Mouse (Mus musculus): ENCODE results near the gene Prdm16. TPM values are rescaled to one million over a fixed set of nuclear protein-coding genes. Genes with fewer than 3 reads are reported as not detected.

Gene Prdm16
- total RNA-seq, 2 experiments from 2014 or later, result 0.85 to 7.7 TPM

- no peak for ATAC-seq (replicated peaks; ENCODE audit: low FRiP score, low TSS enrichment, poor library complexity, severe bottlenecking)
Observed at GRCm38 (mm10) chr4:154450441-154450840, 186.2 kb downstream of the Prdm16 start.

- no peak for ATAC-seq (replicated peaks; ENCODE audit: low FRiP score, low TSS enrichment, poor library complexity, severe bottlenecking)
Observed at GRCm38 (mm10) chr4:154450036-154450435, 186.6 kb downstream of the Prdm16 start.

- peak; percentile 73 for ATAC-seq (replicated peaks; ENCODE audit: low FRiP score, low TSS enrichment, poor library complexity, severe bottlenecking)
Observed at GRCm38 (mm10) chr4:154449343-154449742, 187.3 kb downstream of the Prdm16 start.

- no peak for ATAC-seq (replicated peaks; ENCODE audit: low FRiP score, low TSS enrichment, poor library complexity, severe bottlenecking)
Observed at GRCm38 (mm10) chr4:154445721-154446120, 191.0 kb downstream of the Prdm16 start.

DNA sequence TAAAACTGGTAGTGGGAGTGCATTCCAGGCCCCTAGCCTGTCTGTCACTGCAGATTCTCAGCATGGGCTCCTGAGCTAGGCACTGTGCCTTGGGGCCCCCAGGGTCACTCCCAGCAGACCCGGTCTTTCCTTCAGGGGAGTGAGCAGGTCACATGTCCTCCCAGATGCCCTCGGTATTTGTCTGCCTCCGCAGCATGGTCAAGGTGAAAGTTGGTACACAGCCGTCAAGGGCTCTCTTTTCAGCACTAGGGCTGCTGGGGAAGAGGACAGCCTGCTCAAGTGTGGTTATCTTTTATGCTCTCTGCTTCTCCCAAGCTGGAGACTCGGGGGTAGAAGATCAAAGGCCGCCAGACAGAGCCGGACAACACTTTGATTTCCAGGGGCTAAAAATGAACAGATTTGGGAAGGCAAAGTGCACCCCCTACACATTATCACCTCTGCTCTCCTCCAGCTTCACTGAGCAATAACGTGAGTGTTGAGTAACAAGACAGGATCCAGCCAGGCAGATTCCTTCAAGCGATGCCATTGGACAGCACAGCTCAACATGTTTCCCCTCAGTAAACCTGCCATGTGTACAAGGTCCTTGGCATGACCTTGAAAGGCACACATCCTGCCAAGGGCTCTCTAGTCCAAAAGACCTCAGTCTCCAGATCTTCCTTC, 193.9 kb downstream of the Prdm16 start:
- no peak for ATAC-seq (replicated peaks; ENCODE audit: low FRiP score, low TSS enrichment, poor library complexity, severe bottlenecking)

DNA sequence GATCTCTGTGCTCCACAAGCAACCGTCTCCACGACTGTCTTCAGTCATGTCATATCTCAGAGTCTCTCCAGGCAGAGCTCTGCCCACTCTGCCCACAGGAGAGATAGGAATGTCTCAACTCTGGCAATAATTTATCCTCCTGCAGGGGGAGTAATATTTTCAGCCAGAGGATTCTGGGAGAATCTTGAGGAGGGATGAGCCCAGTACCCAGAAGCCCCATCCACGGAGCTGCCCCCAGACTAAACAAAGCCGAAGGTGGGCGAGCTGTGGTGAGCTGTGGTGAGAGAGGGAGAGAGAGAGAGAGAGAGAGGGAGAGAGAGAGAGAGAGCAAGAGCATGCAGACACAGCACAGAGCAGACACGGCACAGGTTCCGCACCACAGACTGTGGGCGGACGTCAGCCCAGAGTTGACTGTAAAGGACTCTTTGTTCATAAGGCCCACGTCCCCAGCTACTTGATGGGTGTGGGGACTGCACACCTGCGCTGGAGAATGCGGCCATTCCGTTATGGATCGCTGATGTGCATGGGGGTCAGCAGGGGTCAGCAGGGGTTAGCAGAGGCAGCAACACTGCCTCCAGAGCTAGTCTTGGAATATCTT, 197.1 kb downstream of the Prdm16 start:
- no peak for ATAC-seq (replicated peaks; ENCODE audit: low FRiP score, low TSS enrichment, poor library complexity, severe bottlenecking)

- ATAC-seq (replicated peaks; ENCODE audit: low FRiP score, low TSS enrichment, poor library complexity, severe bottlenecking), result no peak
Observed at GRCm38 (mm10) chr4:154438610-154439009, 198.1 kb downstream of the Prdm16 start.

DNA sequence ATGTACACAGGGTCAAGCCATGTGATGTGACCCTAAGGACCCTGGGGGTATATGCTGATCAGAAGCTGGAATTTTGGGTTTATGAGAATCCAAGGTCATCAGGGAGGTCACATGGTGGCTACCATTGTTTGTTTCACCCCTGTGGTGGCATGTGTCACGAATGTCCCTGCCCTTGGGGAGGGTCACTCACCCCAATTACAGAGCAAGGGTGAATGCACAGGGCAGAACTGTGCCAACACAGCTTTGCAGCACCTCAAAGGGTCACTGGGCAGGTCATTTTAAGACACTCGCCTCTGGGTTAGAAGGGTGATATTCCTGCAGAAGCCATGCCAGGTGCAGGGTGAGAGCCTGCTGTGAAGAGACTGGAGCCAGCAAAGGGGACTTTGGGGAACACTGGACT, 206.9 kb downstream of the Prdm16 start:
- ATAC-seq (replicated peaks; ENCODE audit: low FRiP score, low TSS enrichment, poor library complexity, severe bottlenecking), result no peak

DNA sequence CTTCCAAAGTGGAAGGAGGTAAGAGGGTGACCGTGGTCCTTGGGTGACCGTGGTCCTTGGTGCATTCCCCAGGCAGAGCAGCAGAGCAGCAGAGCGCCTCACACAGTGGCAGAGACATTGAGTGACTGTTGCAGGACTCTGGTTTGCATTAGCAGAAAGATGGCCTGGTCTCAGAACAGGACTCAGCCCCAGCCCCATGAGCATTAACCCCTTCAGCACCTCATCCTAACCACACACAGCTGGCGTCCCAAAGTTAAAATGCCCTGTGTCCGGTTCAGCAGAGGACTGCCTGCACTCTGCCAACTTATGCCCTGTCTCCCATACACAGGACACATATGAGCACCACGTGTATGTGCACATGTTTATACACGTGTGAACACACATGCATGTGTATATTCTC, 209.8 kb downstream of the Prdm16 start:
- no peak for ATAC-seq (replicated peaks; ENCODE audit: low FRiP score, low TSS enrichment, poor library complexity, severe bottlenecking)

DNA sequence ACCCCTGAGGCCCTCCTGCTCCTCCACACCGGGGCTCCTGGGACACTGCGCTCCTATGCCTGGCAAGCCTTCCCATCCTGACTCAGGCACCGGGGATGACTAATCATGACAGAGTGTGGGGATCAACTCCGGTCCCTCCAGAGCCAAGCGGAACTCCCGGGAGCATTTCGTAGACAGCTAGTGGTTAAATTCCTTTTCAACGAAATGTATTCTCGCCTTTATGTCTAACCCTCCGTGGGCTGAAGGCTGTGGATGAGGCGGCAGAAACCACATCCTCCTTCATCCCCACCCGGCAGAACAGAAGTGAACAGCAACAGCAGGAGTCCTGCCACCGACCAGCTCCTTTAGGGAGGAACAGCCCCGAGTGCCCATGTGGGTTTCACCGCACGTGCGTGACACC, 211.4 kb downstream of the Prdm16 start:
- no peak for ATAC-seq (replicated peaks; ENCODE audit: low FRiP score, low TSS enrichment, poor library complexity, severe bottlenecking)

DNA sequence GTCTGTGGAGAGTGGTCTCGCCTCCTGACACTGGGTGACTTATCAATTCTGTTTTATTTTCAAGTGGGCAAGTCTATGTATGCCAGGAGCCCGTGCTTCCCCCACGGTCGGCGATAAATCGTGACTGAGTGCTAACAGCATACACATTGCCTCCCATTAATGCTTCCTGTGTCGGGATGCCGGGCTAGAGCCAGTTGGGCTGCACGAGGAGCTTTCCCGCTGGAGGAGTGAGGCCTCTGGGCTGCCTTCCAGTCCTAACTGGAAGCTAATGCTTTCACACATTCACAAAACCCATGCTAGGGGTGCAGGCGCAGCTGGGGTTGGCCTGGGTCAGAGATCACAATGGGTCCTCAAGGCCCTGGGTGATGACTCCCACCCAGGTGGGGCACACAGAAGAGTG, 212.0 kb downstream of the Prdm16 start:
- no peak for ATAC-seq (replicated peaks; ENCODE audit: low FRiP score, low TSS enrichment, poor library complexity, severe bottlenecking)

DNA sequence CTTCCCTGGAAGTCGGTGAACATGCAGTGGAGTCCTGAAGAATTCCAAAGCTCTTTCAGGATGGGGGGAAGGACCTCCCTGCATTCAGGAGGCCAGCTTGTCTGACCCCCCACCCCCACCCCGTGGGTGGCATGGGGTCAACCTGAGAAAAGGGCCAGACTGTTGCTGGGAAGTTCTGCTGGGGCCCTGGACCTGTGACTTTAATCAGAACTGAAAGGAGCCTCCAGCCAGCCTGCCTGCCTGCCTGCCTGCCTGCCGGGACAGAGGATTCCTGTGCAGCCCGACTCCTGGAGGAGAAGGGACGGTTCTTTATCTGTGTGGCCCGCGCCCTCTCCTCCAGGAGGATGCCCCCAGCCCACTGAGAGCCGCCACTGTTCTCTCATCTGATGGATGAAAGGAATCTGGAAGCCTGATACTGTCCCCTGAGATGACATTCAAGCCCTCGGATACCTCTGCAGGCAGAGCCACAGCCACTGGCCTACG, 214.2 kb downstream of the Prdm16 start:
- no peak for ATAC-seq (replicated peaks; ENCODE audit: low FRiP score, low TSS enrichment, poor library complexity, severe bottlenecking)

DNA sequence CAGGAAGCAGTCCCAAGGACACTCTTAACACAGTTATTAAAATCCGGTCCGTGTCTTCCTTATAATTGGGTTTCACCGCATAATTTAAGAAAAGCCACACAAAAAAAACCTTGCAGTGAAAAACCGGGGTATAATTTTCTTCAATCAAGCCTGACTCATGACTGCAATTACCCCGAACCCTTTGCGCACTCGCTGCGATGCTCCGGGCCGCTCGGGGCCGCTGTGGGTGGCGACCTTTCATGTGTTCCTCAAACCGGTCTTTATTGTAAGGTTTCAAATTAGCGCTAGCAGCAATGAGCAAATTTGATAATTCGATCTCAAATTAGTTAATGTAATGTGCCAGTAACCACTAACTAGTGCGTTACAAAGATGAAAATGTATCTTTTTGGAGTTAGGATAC, 215.9 kb downstream of the Prdm16 start:
- no peak for ATAC-seq (replicated peaks; ENCODE audit: low FRiP score, low TSS enrichment, poor library complexity, severe bottlenecking)

DNA sequence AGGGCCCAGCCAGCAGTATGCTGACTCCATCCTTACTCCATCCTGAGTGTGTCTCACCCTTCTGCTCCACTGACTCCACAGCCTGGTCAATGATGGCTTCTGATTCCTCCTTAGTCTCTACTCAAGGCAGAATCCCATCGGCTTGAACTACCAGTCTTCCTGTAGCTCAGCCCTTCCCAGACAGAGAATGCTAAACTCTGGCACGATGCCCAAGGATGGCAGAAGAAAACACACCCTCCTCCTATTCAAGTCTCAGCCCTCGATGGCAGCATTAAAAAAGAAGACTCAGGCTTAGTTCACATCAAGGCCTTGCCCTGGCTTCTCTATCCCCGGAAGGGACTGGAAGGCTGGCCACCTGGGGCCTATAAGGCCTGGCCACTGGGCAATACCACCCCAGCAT, 216.9 kb downstream of the Prdm16 start:
- no peak for ATAC-seq (replicated peaks; ENCODE audit: low FRiP score, low TSS enrichment, poor library complexity, severe bottlenecking)

- ATAC-seq (replicated peaks; ENCODE audit: low FRiP score, low TSS enrichment, poor library complexity, severe bottlenecking), result peak; percentile 50; the same call in 1 of the 2 replicates
Observed at GRCm38 (mm10) chr4:154418993-154419392, 217.7 kb downstream of the Prdm16 start.

DNA sequence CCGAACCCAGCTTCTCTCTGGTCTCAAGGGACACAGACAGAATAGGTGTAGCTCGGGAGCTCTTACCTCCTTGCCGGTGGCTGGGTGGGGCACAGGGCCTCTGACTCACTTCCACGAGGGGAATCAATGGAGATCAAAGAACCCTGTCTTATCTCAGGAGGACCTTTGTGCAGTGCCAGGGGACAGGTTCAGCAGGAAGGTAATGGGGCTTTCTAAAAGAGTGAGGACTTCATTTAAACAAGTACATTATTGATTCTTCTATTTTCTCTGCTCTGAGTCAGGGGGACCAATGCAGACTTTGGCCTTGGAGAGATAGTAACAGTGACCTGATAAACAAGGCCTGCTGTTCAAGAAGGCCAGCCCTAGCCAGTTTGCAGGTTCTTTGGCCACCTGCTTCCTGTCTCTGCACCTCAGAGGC, 218.3 kb downstream of the Prdm16 start:
- ATAC-seq (replicated peaks; ENCODE audit: low FRiP score, low TSS enrichment, poor library complexity, severe bottlenecking), result no peak

DNA sequence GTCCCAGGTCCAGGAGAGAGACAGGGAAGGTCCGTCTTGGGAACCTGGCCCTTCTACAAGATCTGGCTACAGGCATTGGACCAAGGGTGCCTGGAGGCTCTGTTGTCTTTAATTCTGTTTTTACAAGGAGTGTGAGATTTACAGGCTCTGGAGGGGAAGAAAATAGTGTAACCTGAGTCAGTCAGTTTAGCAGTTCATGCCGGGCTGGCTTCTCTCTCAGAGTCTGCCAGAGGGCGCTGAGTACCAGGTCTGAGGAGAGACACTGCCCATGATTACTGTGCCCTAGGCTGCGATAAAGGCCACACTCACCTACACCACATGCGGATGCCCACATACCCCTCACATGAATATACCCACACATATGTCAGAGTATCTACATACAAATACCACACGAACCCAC, 219.9 kb downstream of the Prdm16 start:
- no peak for ATAC-seq (replicated peaks; ENCODE audit: low FRiP score, low TSS enrichment, poor library complexity, severe bottlenecking)

GRCm38 (mm10) chr4:154414885-154415284, 221.8 kb downstream of the Prdm16 start:
- ATAC-seq (replicated peaks; ENCODE audit: low FRiP score, low TSS enrichment, poor library complexity, severe bottlenecking), result no peak

- no peak for ATAC-seq (replicated peaks; ENCODE audit: low FRiP score, low TSS enrichment, poor library complexity, severe bottlenecking)
Observed at GRCm38 (mm10) chr4:154410559-154410958, 226.1 kb downstream of the Prdm16 start.

- ATAC-seq (replicated peaks; ENCODE audit: low FRiP score, low TSS enrichment, poor library complexity, severe bottlenecking), result no peak
Observed at GRCm38 (mm10) chr4:154409841-154410240, 226.8 kb downstream of the Prdm16 start.

DNA sequence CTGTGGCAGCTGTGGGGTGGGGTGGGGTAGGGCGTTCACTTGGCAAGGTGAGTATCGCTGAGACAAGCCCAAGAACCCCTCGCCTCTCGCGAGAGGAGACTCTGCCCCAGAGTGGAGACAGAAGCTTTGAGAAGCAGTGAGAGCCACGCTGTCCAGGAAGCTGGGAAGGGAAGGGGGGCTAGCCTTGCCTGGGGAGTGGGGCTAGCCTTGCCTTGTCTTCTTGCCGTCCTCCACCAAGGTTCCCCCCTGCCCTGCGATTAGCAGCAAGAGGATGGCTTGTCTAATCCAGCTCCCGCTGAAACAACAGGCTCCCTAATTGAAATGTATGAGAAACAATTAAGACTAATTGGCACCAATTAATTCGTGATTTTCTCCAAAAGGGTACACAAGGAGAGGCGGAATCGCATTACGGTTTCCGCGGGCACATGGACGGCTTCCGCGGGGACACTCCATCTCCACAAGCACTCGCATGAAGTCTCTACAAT, 227.4 kb downstream of the Prdm16 start:
- no peak for ATAC-seq (replicated peaks; ENCODE audit: low FRiP score, low TSS enrichment, poor library complexity, severe bottlenecking)
